Mouse (Mus musculus) kidney, postnatal 0 days (tissue): Measurements from ENCODE around the gene Aagab. TPM values are rescaled to one million over a fixed set of nuclear protein-coding genes. Genes with fewer than 3 reads are reported as not detected.

Source experiments
- ATAC-seq: fragments of 200-750 bp; cut with Nextera tagmentation; replicated peaks from 2 replicates; pipeline ENCODE4 v1.8.0; 2017; ENCODE audit warnings: low read depth, moderate number of reproducible peaks, moderate TSS enrichment, moderate library complexity; ENCODE audit not compliant: low FRiP score
- DNase-seq: peaks from one replicate; pipeline ENCODE4 v3.0.0-alpha.2; 2016; ENCODE audit warnings: low spot score
- H3K27ac ChIP-seq: fragments of 300-500 bp; sonication (generic); 2 replicates; pipeline ENCODE4 v1.5.1; 2014; ENCODE audit warnings: mild to moderate bottlenecking
- H3K27me3 ChIP-seq: fragments of 300-500 bp; sonication (generic); 2 replicates; pipeline ENCODE4 v1.6.1; 2014; ENCODE audit warnings: low read length, mixed read lengths; ENCODE audit not compliant: insufficient read depth
- H3K36me3 ChIP-seq: fragments of 300-500 bp; sonication (generic); 2 replicates; pipeline ENCODE4 v1.6.1; 2014; ENCODE audit warnings: low read length, mixed read lengths; ENCODE audit not compliant: insufficient read depth
- H3K4me1 ChIP-seq: fragments of 300-500 bp; sonication (generic); replicated peaks from 2 replicates; pipeline ENCODE4 v1.6.1; 2014; ENCODE audit warnings: antibody characterized with exemption, low read length, mixed read lengths; ENCODE audit not compliant: insufficient read depth
- H3K4me2 ChIP-seq: fragments of 300-500 bp; sonication (generic); 2 replicates; pipeline ENCODE4 v1.6.1; 2014; ENCODE audit warnings: mild to moderate bottlenecking, low read length, moderate library complexity, mixed read lengths
- H3K4me3 ChIP-seq: fragments of 300-500 bp; sonication (generic); replicated peaks from 2 replicates; pipeline ENCODE4 v1.5.1; 2014; ENCODE audit warnings: low read depth, low read length
- H3K9ac ChIP-seq: fragments of 300-500 bp; sonication (generic); 2 replicates; pipeline ENCODE4 v1.6.1; 2014; ENCODE audit warnings: low read depth, low read length
- H3K9me3 ChIP-seq: fragments of 300-500 bp; sonication (generic); replicated peaks from 2 replicates; pipeline ENCODE4 v1.6.1; 2016; ENCODE audit warnings: low read length, inconsistent platforms, mixed read lengths
- CTCF ChIP-seq: IDR thresholded peaks from 2 replicates; pipeline ENCODE4 v1.5.1; 2016; ENCODE audit warnings: antibody characterized with exemption, low read depth, mild to moderate bottlenecking, moderate library complexity
- WGBS: fragments of 180-500 bp; shearing (Covaris S2); extraction: QIAGEN DNeasy Blood & Tissue Kit; methylation state at CpG from one replicate; pipeline ENCODE4 v1.1.7; 2014; 5-methylcytosine and 5-hydroxymethylcytosine counted together
- polyA plus RNA-seq: library from polyadenylated mRNA; unstranded; fragments of >200 nt; fragmentation: Nextera tagmentation; extraction: Ambion mirVana; gene quantifications from 2 replicates; pipeline ENCODE4 v1.2.1, GENCODE M21; 2015

Aagab gene
- polyA plus RNA-seq, 1 experiment from 2014 or later, result 29.0 TPM

DNA sequence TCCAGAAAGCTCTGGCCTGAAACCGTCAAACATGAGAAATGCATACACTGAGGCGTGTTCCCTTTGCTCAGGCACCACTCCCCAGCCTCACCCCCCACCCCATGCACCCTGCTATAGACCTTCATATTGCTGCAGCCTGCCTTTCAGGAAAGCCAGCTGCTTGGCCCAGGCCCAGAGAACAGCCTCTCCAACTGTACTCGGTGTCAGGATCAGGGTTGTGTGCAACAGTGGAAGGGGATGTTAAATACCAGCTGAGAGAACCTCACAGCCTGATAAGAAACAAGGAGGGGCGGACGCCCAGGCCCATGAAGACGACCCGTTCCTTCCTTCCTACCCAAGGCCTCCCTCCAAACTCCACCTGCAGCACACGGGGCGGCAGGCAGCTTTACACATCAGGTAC is 79.8 kb downstream of the Aagab start:
- ATAC-seq (no peak), DNase-seq (no peak)
- no peak overlapping the region for H3K27ac ChIP-seq
- no peaks in the 10 kb centered on the region for H3K36me3 ChIP-seq
- TF ChIP-seq CTCF, result no peak
- H3K4me2 ChIP-seq, result no peak overlapping the region
- peaks cover 12% of the 10 kb centered on the region for H3K4me1 ChIP-seq
- WGBS, result 71% methylated on average over 9 of the region's 9 CpGs
- no peak overlapping the region for H3K4me3 ChIP-seq
- H3K27me3 ChIP-seq, result no peaks in the 10 kb centered on the region
- H3K9ac ChIP-seq, result no peak overlapping the region
- no peaks in the 10 kb centered on the region for H3K9me3 ChIP-seq

DNA sequence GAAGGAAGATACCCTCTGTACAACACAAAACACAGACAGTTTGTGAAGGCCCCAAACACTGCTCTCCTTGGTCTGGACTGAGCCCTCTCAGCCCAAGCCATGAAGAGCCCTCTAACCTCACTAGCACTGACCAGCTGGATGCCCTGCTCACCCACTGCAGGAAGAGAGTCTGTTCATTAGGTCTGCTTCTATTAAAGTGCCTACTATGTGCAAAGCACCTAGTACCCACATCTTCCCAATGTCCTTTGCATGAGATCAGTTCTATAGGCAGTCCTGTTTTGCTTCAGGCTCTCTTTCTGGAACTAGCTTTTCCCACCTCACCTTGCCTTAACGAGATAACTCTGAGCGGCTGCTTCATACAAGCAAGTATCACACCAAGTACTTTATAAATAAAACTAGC is 80.5 kb downstream of the Aagab start:
- H3K9ac ChIP-seq, result no peak overlapping the region
- no peak overlapping the region for H3K4me3 ChIP-seq
- H3K4me2 ChIP-seq, result no peak overlapping the region
- 91% methylated on average over 2 of the region's 2 CpGs for WGBS
- peaks cover 7% of the 10 kb centered on the region for H3K4me1 ChIP-seq
- ATAC-seq (no peak), DNase-seq (no peak)
- H3K27ac ChIP-seq, result no peak overlapping the region
- no peaks in the 10 kb centered on the region for H3K9me3 ChIP-seq
- no peaks in the 10 kb centered on the region for H3K27me3 ChIP-seq
- no peak for TF ChIP-seq CTCF
- no peaks in the 10 kb centered on the region for H3K36me3 ChIP-seq

DNA sequence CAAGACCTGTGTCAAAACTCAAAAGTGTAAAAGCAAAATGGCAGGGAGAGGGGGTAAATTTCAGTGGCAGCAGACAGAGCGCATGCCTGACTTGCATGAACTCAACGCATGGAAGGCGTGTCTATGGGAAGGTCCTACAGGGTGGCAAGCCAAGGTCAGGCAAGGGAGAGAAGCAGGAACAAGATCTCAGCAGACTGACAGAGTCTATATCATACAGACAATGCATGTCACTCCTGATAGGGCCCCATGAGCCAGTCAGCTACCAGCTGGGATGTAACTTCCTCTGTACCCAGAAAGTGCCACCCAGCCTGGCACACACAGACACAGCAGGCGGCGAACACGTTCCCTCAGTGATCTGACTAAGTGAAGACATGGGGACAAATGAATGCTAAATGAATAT is 81.8 kb downstream of the Aagab start:
- Histone ChIP-seq H3K4me2 (no peak overlapping the region), H3K4me1 (0 out of 2 replicates have a peak, but pooled peaks cover 4% of the 10 kb centered on the region), H3K36me3 (no peaks in the 10 kb centered on the region), H3K27me3 (no peaks in the 10 kb centered on the region), H3K9ac (no peak overlapping the region), H3K27ac (no peak overlapping the region), H3K9me3 (no peaks in the 10 kb centered on the region), H3K4me3 (no peak overlapping the region)
- DNase-seq (no peak), ATAC-seq (no peak)
- TF ChIP-seq CTCF, result no peak
- WGBS, result 93% methylated on average over 6 of the region's 6 CpGs

DNA sequence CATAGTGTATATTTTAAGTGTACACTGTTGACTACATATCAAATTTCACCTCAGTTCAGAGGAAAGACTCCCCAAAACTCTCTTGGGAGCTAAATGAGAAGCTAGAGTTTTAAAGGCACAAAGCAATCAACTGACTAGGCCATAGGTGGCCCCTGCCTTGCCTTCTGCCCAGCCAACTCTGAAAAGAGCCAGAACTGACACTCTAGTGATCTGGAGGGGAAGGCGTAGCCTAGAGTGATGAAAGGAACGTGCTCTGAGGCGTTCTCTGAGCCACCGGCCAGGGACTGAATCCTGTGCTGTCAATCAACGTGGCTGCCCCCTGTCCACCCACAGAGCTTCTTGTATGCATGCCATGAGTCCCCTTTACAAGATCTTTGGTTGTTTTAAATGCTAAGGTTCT is 82.9 kb downstream of the Aagab start:
- H3K4me1 ChIP-seq, result 0 out of 2 replicates have a peak, but pooled peaks cover 4% of the 10 kb centered on the region
- H3K4me3 ChIP-seq, result no peak overlapping the region
- no peaks in the 10 kb centered on the region for H3K27me3 ChIP-seq
- H3K9me3 ChIP-seq, result no peaks in the 10 kb centered on the region
- H3K4me2 ChIP-seq, result no peak overlapping the region
- WGBS, result 77% methylated on average over 5 of the region's 5 CpGs
- no peak for TF ChIP-seq CTCF
- no peak overlapping the region for H3K27ac ChIP-seq
- no peaks in the 10 kb centered on the region for H3K36me3 ChIP-seq
- H3K9ac ChIP-seq, result no peak overlapping the region
- ATAC-seq (no peak), DNase-seq (no peak)

DNA sequence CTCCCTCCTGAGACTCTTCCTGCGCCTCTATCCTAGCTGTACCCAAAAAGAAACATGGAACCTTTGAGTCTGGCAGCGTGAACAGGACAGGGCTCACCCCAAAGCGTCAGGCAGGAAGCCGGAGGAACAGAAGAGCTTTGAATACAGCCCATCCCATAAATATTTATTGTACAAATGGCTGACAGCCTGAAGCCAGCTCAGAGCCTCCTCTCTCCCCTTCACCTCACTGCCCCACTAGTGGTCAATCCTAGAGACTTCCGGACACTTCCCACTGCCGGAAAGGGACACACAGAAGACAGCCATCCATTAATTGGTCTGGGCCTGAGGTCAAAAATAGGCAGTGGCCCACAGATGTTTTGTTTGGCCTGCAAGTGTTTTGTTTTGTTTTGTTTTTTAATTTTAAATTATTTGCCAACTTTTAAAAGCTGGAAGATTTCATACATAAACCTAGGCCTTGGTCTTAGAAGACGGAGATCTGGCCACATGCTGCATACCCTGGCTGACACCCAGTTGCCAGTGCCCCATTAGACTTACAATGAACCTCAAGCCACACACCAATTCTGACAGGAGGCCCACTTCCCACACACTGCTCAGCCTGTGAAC is 85.1 kb downstream of the Aagab start:
- no peak; the same call in 1 of the 2 replicates for ATAC-seq
- no peak overlapping the region for H3K4me2 ChIP-seq
- peaks cover 4% of the 10 kb centered on the region; the same call in 1 of the 2 replicates for H3K4me1 ChIP-seq
- H3K4me3 ChIP-seq, result no peak overlapping the region
- peak overlapping the region; percentile 72 for H3K27ac ChIP-seq
- H3K9ac ChIP-seq, result no peak overlapping the region
- peak; percentile 71 for DNase-seq
- no peaks in the 10 kb centered on the region for H3K27me3 ChIP-seq
- WGBS, result 52% methylated on average over 7 of the region's 7 CpGs
- no peaks in the 10 kb centered on the region for H3K36me3 ChIP-seq
- no peaks in the 10 kb centered on the region for H3K9me3 ChIP-seq
- TF ChIP-seq CTCF, result peak; percentile 16; the same call in 1 of the 2 replicates

DNA sequence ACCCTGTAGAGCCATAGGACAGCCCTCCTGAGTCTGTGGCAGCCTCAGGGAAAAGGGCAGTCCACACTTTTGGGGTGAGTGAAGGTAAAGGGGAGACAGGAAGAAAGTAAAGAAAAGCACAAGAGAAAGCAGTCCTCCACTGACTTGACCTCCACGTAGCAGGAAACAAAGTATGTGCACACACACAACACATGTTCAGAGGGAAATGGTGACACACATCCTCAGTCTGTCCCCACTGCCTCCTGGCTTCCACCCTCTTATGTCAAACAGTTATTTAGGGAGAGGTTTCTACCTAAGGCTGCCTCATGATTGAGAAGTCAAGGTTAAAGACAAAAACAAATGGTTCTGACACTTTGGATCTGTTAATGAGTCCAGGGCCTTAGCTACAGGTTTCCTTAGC is 88.1 kb downstream of the Aagab start:
- Histone ChIP-seq H3K27ac (no peak overlapping the region), H3K4me2 (no peak overlapping the region), H3K4me1 (peaks cover 3% of the 10 kb centered on the region; the same call in 1 of the 2 replicates), H3K27me3 (no peaks in the 10 kb centered on the region), H3K9me3 (no peaks in the 10 kb centered on the region), H3K4me3 (no peak overlapping the region), H3K36me3 (no peaks in the 10 kb centered on the region), H3K9ac (no peak overlapping the region)
- ATAC-seq (no peak), DNase-seq (no peak)
- no peak for TF ChIP-seq CTCF
- 73% methylated on average over 1 of the region's 1 CpGs for WGBS

DNA sequence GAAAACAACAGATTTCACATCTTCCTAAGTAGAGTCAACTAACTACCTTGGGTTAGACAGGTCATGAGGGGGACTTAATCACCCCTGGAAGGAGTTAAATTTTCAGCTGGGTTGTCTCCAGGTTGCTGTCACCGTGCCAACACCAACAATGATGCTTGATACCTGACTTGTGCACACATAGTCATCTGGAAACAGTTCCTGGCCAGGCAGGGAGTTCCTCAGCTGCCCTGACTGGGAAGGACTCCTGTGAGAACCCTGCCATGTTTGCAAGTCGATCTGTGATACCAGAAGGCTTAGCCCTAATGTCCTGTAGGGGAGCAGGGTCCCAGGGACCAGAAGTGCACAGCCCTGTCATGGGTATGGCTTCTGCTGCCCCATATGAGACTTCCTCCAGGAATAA is 89.5 kb downstream of the Aagab start:
- 39% methylated on average over 2 of the region's 2 CpGs for WGBS

More for the DNA sequence above, 89.5 kb downstream of the Aagab start:
- H3K4me3 ChIP-seq, result no peak overlapping the region
- H3K27ac ChIP-seq, result no peak overlapping the region
- no peaks in the 10 kb centered on the region for H3K36me3 ChIP-seq
- H3K27me3 ChIP-seq, result no peaks in the 10 kb centered on the region
- ATAC-seq (no peak), DNase-seq (no peak)
- H3K9ac ChIP-seq, result no peak overlapping the region
- no peaks in the 10 kb centered on the region for H3K9me3 ChIP-seq
- no peak overlapping the region for H3K4me2 ChIP-seq
- no peak for TF ChIP-seq CTCF
- peaks cover 8% of the 10 kb centered on the region for H3K4me1 ChIP-seq

Other genes with a start within 250 kb of the Aagab start
- gene Map2k5, start 224.8 kb upstream of the Aagab start, polyA plus RNA-seq, result 29.5 and 31.4 TPM in 2 replicates
- gene 2300009A05Rik, start 203.4 kb upstream of the Aagab start, polyA plus RNA-seq, result 113 and 127 TPM in 2 replicates
- gene Iqch, start 167 bp upstream of the Aagab start, polyA plus RNA-seq, result 0.08 and 0.11 TPM in 2 replicates
- 19.2 and 20.0 TPM in 2 replicates for gene Smad3, start 155.3 kb downstream of the Aagab start, polyA plus RNA-seq